Mouse (Mus musculus) layer of hippocampus, adult 2 months (tissue): ENCODE measurements around the gene Tspan7. TPM values are rescaled to one million over a fixed set of nuclear protein-coding genes. Genes with fewer than 3 reads are reported as not detected.

Experiments used
- DNase-seq, 2 experiments: peaks; one replicate each; pipeline ENCODE4 v3.0.0; 2022; ENCODE audit warnings: low spot score in 2 of 2
- H3K27ac ChIP-seq: fragments of 200-600 bp; 2 replicates; pipeline ENCODE4 v1.8.1; 2022
- H3K4me3 ChIP-seq: fragments of 200-600 bp; 2 replicates; pipeline ENCODE4 v1.8.1; 2022; ENCODE audit warnings: mild to moderate bottlenecking
- CTCF ChIP-seq: fragments of 200-600 bp; conservative IDR thresholded peaks from 2 replicates; pipeline ENCODE4 v1.8.1; 2022; ENCODE audit warnings: antibody characterized with exemption, mild to moderate bottlenecking, moderate library complexity
- total RNA-seq, 2 experiments: library from RNA; stranded (reverse); gene quantifications; 2 replicates each; pipeline ENCODE4 v1.2.3; 2021

The Tspan7 gene
- total RNA-seq, 2 experiments from 2014 or later = 1,107 to 1,213 TPM

GRCm38 (mm10) chrX:10514417-10514816, 29.5 kb downstream of the Tspan7 start:
- no peak for DNase-seq
- no peak for TF ChIP-seq CTCF
- peak overlapping the region; percentile 14; the same call in 1 of the 2 replicates for H3K27ac ChIP-seq

GRCm38 (mm10) chrX:10514971-10515370, 30.0 kb downstream of the Tspan7 start:
- H3K27ac ChIP-seq = no peak overlapping the region; the same call in 1 of the 2 replicates
- TF ChIP-seq CTCF = no peak
- no peak overlapping the region for H3K4me3 ChIP-seq
- no peak for DNase-seq

More at GRCm38 (mm10) chrX:10514417-10514816, 29.5 kb downstream of the Tspan7 start:
- no peak overlapping the region for H3K4me3 ChIP-seq

GRCm38 (mm10) chrX:10516448-10516847, 31.5 kb downstream of the Tspan7 start:
- Histone ChIP-seq H3K27ac (peak overlapping the region; percentile 48; the same call in 1 of the 2 replicates), H3K4me3 (no peak overlapping the region)
- no peak for TF ChIP-seq CTCF
- DNase-seq = no peak

- TF ChIP-seq CTCF = no peak
- no peak for DNase-seq
- Histone ChIP-seq H3K4me3 (no peak overlapping the region), H3K27ac (peak overlapping the region; percentile 48; the same call in 1 of the 2 replicates)
Observed at GRCm38 (mm10) chrX:10516925-10517324, 32.0 kb downstream of the Tspan7 start.

- Histone ChIP-seq H3K27ac (peak overlapping the region; percentile 48), H3K4me3 (no peak overlapping the region)
- no peak for DNase-seq
- no peak for TF ChIP-seq CTCF
Observed at GRCm38 (mm10) chrX:10517756-10518155, 32.8 kb downstream of the Tspan7 start.

GRCm38 (mm10) chrX:10518510-10518909, 33.6 kb downstream of the Tspan7 start:
- no peak for TF ChIP-seq CTCF
- Histone ChIP-seq H3K4me3 (no peak overlapping the region), H3K27ac (peak overlapping the region; percentile 48; the same call in 1 of the 2 replicates)
- DNase-seq = no peak

- H3K27ac ChIP-seq = no peak overlapping the region
- no peak for DNase-seq
- H3K4me3 ChIP-seq = no peak overlapping the region
- TF ChIP-seq CTCF = no peak
Observed at GRCm38 (mm10) chrX:10535450-10535849, 50.5 kb downstream of the Tspan7 start.

- H3K27ac ChIP-seq = no peak overlapping the region
- TF ChIP-seq CTCF = no peak
- DNase-seq = no peak
- no peak overlapping the region for H3K4me3 ChIP-seq
Observed at GRCm38 (mm10) chrX:10539009-10539408, 54.1 kb downstream of the Tspan7 start.

- no peak for DNase-seq
- Histone ChIP-seq H3K27ac (no peak overlapping the region), H3K4me3 (no peak overlapping the region)
- TF ChIP-seq CTCF = no peak
Observed at GRCm38 (mm10) chrX:10539482-10540166, 54.7 kb downstream of the Tspan7 start.

- no peak overlapping the region for H3K4me3 ChIP-seq
- no peak for DNase-seq
- no peak overlapping the region for H3K27ac ChIP-seq
- no peak for TF ChIP-seq CTCF
Observed at GRCm38 (mm10) chrX:10546840-10547239, 61.9 kb downstream of the Tspan7 start.

GRCm38 (mm10) chrX:10549708-10550107, 64.8 kb downstream of the Tspan7 start:
- no peak for DNase-seq
- peak; percentile 59 for TF ChIP-seq CTCF
- Histone ChIP-seq H3K27ac (no peak overlapping the region), H3K4me3 (no peak overlapping the region)

- Histone ChIP-seq H3K4me3 (no peak overlapping the region), H3K27ac (no peak overlapping the region)
- DNase-seq = no peak
- TF ChIP-seq CTCF = no peak
Observed at GRCm38 (mm10) chrX:10556899-10557298, 71.9 kb downstream of the Tspan7 start.

- no peak for DNase-seq
- H3K4me3 ChIP-seq = no peak overlapping the region
- no peak for TF ChIP-seq CTCF
- H3K27ac ChIP-seq = no peak overlapping the region
Observed at GRCm38 (mm10) chrX:10557596-10557995, 72.6 kb downstream of the Tspan7 start.

GRCm38 (mm10) chrX:10558625-10559024, 73.7 kb downstream of the Tspan7 start:
- TF ChIP-seq CTCF = no peak
- H3K4me3 ChIP-seq = no peak overlapping the region
- H3K27ac ChIP-seq = no peak overlapping the region
- no peak for DNase-seq

- DNase-seq = no peak
- TF ChIP-seq CTCF = no peak
- H3K4me3 ChIP-seq = no peak overlapping the region
- H3K27ac ChIP-seq = no peak overlapping the region
Observed at GRCm38 (mm10) chrX:10565811-10566210, 80.9 kb downstream of the Tspan7 start.
